Mouse (Mus musculus) gastrocnemius, postnatal 4 days (tissue): ENCODE data around the gene Edem3. TPM values are rescaled to one million over a fixed set of nuclear protein-coding genes. Genes with fewer than 3 reads are reported as not detected.
A peak's percentile ranks its signal among the peaks of the same experiment; 100 is the strongest.

Experiments used
- DNase-seq, 2 experiments: peaks; one replicate each; pipeline ENCODE4 v3.0.0; 2021 to 2022; ENCODE audit warnings: low spot score in 2 of 2, mixed read lengths in 2 of 2
- long read RNA-seq, 2 experiments: library from polyadenylated mRNA; stranded (forward); transcript quantifications; one replicate each; pipeline ENCODE4 v2.0.0; 2021
- total RNA-seq, 2 experiments: library from RNA; stranded (reverse); gene quantifications; 2 replicates each; pipeline ENCODE4 v1.2.3; 2021

The Edem3 gene
- 10 to 100 TPM; 38.2 to 39.0 TPM for total RNA-seq
- long read RNA-seq, experiment 1, full-length matches to known transcripts, result 23 of 32 reads
- long read RNA-seq, experiment 1, partial matches to known transcripts, result 4 of 32 reads
- long read RNA-seq, experiment 1, other reads (novel, unspliced or antisense), result 5 of 32 reads
- long read RNA-seq, experiment 2, full-length matches to known transcripts, result 23 of 39 reads
- long read RNA-seq, experiment 2, partial matches to known transcripts, result 4 of 39 reads
- long read RNA-seq, experiment 2, other reads (novel, unspliced or antisense), result 12 of 39 reads

- DNase-seq, result peak; percentile 88 to 97
Measured at GRCm38 (mm10) chr1:151754881-151755659, at the start of gene Edem3. Gene Edem3 (plus strand): TSS chr1:151755371.

GRCm38 (mm10) chr1:151705723-151706396 is 49.3 kb upstream of the Edem3 start:
- peak; percentile 51 to 80 for DNase-seq

GRCm38 (mm10) chr1:151706397-151706752 is 48.8 kb upstream of the Edem3 start:
- no peak for DNase-seq

GRCm38 (mm10) chr1:151708966-151709733 is 46.0 kb upstream of the Edem3 start:
- no peak for DNase-seq

GRCm38 (mm10) chr1:151709734-151710022 is 45.5 kb upstream of the Edem3 start:
- DNase-seq, result no peak

GRCm38 (mm10) chr1:151710424-151711055 is 44.6 kb upstream of the Edem3 start:
- DNase-seq, result no peak

- DNase-seq, result no peak
Measured at GRCm38 (mm10) chr1:151711062-151711461, 44.1 kb upstream of the Edem3 start.

GRCm38 (mm10) chr1:151712664-151713063 is 42.5 kb upstream of the Edem3 start:
- no peak for DNase-seq

- DNase-seq, result no peak
Measured at GRCm38 (mm10) chr1:151713622-151714021, 41.5 kb upstream of the Edem3 start.

- no peak for DNase-seq
Measured at GRCm38 (mm10) chr1:151716024-151716710, 39.0 kb upstream of the Edem3 start.

- no peak for DNase-seq
Measured at GRCm38 (mm10) chr1:151717624-151718023, 37.5 kb upstream of the Edem3 start.

- no peak for DNase-seq
Measured at GRCm38 (mm10) chr1:151718575-151718974, 36.6 kb upstream of the Edem3 start.

GRCm38 (mm10) chr1:151719911-151720310 is 35.3 kb upstream of the Edem3 start:
- DNase-seq, result no peak

GRCm38 (mm10) chr1:151720566-151720965 is 34.6 kb upstream of the Edem3 start:
- no peak for DNase-seq

- DNase-seq, result no peak
Measured at GRCm38 (mm10) chr1:151721357-151721983, 33.7 kb upstream of the Edem3 start.

GRCm38 (mm10) chr1:151723771-151724170 is 31.4 kb upstream of the Edem3 start:
- no peak for DNase-seq

GRCm38 (mm10) chr1:151725590-151725989 is 29.6 kb upstream of the Edem3 start:
- no peak for DNase-seq

GRCm38 (mm10) chr1:151726358-151726757 is 28.8 kb upstream of the Edem3 start:
- no peak for DNase-seq

- no peak for DNase-seq
Measured at GRCm38 (mm10) chr1:151728141-151728540, 27.0 kb upstream of the Edem3 start.

- no peak for DNase-seq
Measured at GRCm38 (mm10) chr1:151737146-151737545, 18.0 kb upstream of the Edem3 start.
